16 mouse cellular contexts compared by ENCODE assay signal in genomic region chr7:51626451-51627000, GRCm38 (mm10). TPM values are rescaled to one million over a fixed set of nuclear protein-coding genes. Genes with fewer than 3 reads are reported as not detected.
DNase-seq lines count a peak whose midpoint lies in the region; ATAC-seq and TF ChIP-seq lines count a peak whose summit lies in the region.
"Had no signal": no experiment of that assay in that cellular context is flagged by ENCODE, and none has a peak within 500 bp of the region (broad histone marks: within the 10 kb centered on the region; RNA-seq: fewer than 3 reads in every experiment).

No protein-coding gene starts in this region.

- no peak overlapping the region for H3K27ac ChIP-seq in limb, embryonic 12.5 days
- H3K27ac ChIP-seq in limb, embryonic 10.5 days = no peak overlapping the region
- peak overlapping the region; percentile 84 for H3K27ac ChIP-seq in forebrain, postnatal 0 days (ENCODE audit: low read depth, low read length)
- H3K27ac ChIP-seq in limb, embryonic 14.5 days (replicated peaks; ENCODE audit: low read depth, low read length) = no peak overlapping the region
- peak overlapping the region; percentile 97 for H3K27ac ChIP-seq in neural tube, embryonic 14.5 days (ENCODE audit: low read depth, low read length)
- H3K27ac ChIP-seq: embryonic facial prominence, embryonic 13.5 days; heart, adult 2 months; liver, embryonic 14.5 days; macrophage had no signal

- no peak for TF ChIP-seq POLR2A in limb, embryonic 14.5 days (IDR thresholded peaks at IDR 0.05; ENCODE audit: borderline replicate concordance, extremely low read depth, insufficient read depth, insufficient read length)

- no peaks in the 10 kb centered on the region for H3K36me3 ChIP-seq in limb, embryonic 12.5 days
- H3K36me3 ChIP-seq in limb, embryonic 10.5 days = no peaks in the 10 kb centered on the region
- H3K36me3 ChIP-seq in forebrain, postnatal 0 days (ENCODE audit: insufficient read depth) = no peaks in the 10 kb centered on the region
- H3K36me3 ChIP-seq in limb, embryonic 14.5 days (ENCODE audit: control insufficient read depth, insufficient read depth, low read length) = no peaks in the 10 kb centered on the region
- no peaks in the 10 kb centered on the region for H3K36me3 ChIP-seq in neural tube, embryonic 14.5 days (ENCODE audit: control insufficient read depth, insufficient read depth, low read length)
- H3K36me3 ChIP-seq: embryonic facial prominence, embryonic 13.5 days had no signal

- H3K9me3 ChIP-seq in limb, embryonic 12.5 days = no peaks in the 10 kb centered on the region
- no peaks in the 10 kb centered on the region for H3K9me3 ChIP-seq in limb, embryonic 10.5 days (replicated peaks)
- H3K9me3 ChIP-seq in forebrain, postnatal 0 days (ENCODE audit: low read length) = no peaks in the 10 kb centered on the region
- no peaks in the 10 kb centered on the region for H3K9me3 ChIP-seq in limb, embryonic 14.5 days (ENCODE audit: control insufficient read depth, low read length)
- no peaks in the 10 kb centered on the region for H3K9me3 ChIP-seq in neural tube, embryonic 14.5 days (ENCODE audit: control insufficient read depth, low read length)
- H3K9me3 ChIP-seq: embryonic facial prominence, embryonic 13.5 days had no signal

- 2% methylated on average over 16 of the region's 16 CpGs for WGBS in limb, embryonic 12.5 days
- WGBS in limb, embryonic 10.5 days = 1% methylated on average over 16 of the region's 16 CpGs
- 5% methylated on average over 16 of the region's 16 CpGs for WGBS in forebrain, postnatal 0 days
- 7% methylated on average over 16 of the region's 16 CpGs for WGBS in limb, embryonic 14.5 days
- WGBS in neural tube, embryonic 14.5 days = 1% methylated on average over 16 of the region's 16 CpGs

- peak overlapping the region; percentile 36; the same call in 1 of the 2 replicates for H3K4me2 ChIP-seq in limb, embryonic 12.5 days
- peak overlapping the region; percentile 52 for H3K4me2 ChIP-seq in forebrain, postnatal 0 days (ENCODE audit: low read depth)
- H3K4me2 ChIP-seq in limb, embryonic 14.5 days (replicated peaks; ENCODE audit: low read depth, low read length, severe bottlenecking) = 0 out of 2 replicates have a peak overlapping the region, but pooled peaks have one; percentile 23
- peak overlapping the region; percentile 79 for H3K4me2 ChIP-seq in neural tube, embryonic 14.5 days (ENCODE audit: low read depth, low read length)

- peaks cover 16% of the 10 kb centered on the region for H3K4me1 ChIP-seq in limb, embryonic 12.5 days (replicated peaks)
- peaks cover 11% of the 10 kb centered on the region for H3K4me1 ChIP-seq in limb, embryonic 10.5 days
- no peaks in the 10 kb centered on the region; the same call in 1 of the 2 replicates for H3K4me1 ChIP-seq in forebrain, postnatal 0 days (ENCODE audit: insufficient read depth)
- H3K4me1 ChIP-seq in limb, embryonic 14.5 days (ENCODE audit: control insufficient read depth, insufficient read depth, low read length) = 0 out of 2 replicates have a peak, but pooled peaks cover 7% of the 10 kb centered on the region
- H3K4me1 ChIP-seq in neural tube, embryonic 14.5 days (ENCODE audit: control insufficient read depth, insufficient read depth, low read length) = no peaks in the 10 kb centered on the region

- no peak for TF ChIP-seq CTCF in forebrain, postnatal 0 days (IDR thresholded peaks at IDR 0.05; ENCODE audit: low read depth)

- DNase-seq in limb, embryonic 10.5 days (ENCODE audit: low spot score) = no peak
- DNase-seq in forebrain, postnatal 0 days = peak; percentile 75
- DNase-seq in limb, embryonic 14.5 days (ENCODE audit: low spot score) = no peak
- no peak for DNase-seq in right cerebral cortex, postnatal 10 days (ENCODE audit: low spot score in 2 of 2)
- no peak for DNase-seq in cerebellum, postnatal 4 days (ENCODE audit: low spot score in 2 of 2)
- no peak for DNase-seq in thymus, adult 18-20 months
- DNase-seq: cerebellum, adult 2 months; heart, adult 2 months; heart, postnatal 36 days; kidney, adult 2 months had no signal

- H3K27me3 ChIP-seq in limb, embryonic 12.5 days = peaks cover 77% of the 10 kb centered on the region
- H3K27me3 ChIP-seq in limb, embryonic 10.5 days (ENCODE audit: low read depth, poor library complexity, severe bottlenecking) = peaks cover 98% of the 10 kb centered on the region
- H3K27me3 ChIP-seq in forebrain, postnatal 0 days (ENCODE audit: insufficient read depth, low read length) = peaks cover 9% of the 10 kb centered on the region
- H3K27me3 ChIP-seq in limb, embryonic 14.5 days (ENCODE audit: control insufficient read depth, insufficient read depth, low read length) = peaks cover 62% of the 10 kb centered on the region
- peaks cover 8% of the 10 kb centered on the region for H3K27me3 ChIP-seq in neural tube, embryonic 14.5 days (ENCODE audit: control insufficient read depth, insufficient read depth, low read length)

- no peak for ATAC-seq in limb, embryonic 12.5 days (ENCODE audit: insufficient number of reproducible peaks, insufficient read depth, low FRiP score, low TSS enrichment, low read depth)
- ATAC-seq in forebrain, postnatal 0 days = no peak
- ATAC-seq in limb, embryonic 14.5 days (ENCODE audit: low FRiP score, low read depth) = no peak
- ATAC-seq in neural tube, embryonic 14.5 days (ENCODE audit: low read depth) = no peak

- H3K4me3 ChIP-seq in limb, embryonic 12.5 days (replicated peaks) = no peak overlapping the region
- no peak overlapping the region for H3K4me3 ChIP-seq in limb, embryonic 10.5 days
- peak overlapping the region; percentile 41 for H3K4me3 ChIP-seq in forebrain, postnatal 0 days (ENCODE audit: low read depth, low read length)
- no peak overlapping the region for H3K4me3 ChIP-seq in limb, embryonic 14.5 days (replicated peaks; ENCODE audit: low read length)
- peak overlapping the region; percentile 48 for H3K4me3 ChIP-seq in neural tube, embryonic 14.5 days (ENCODE audit: low read depth, low read length)
- H3K4me3 ChIP-seq: embryonic facial prominence, embryonic 13.5 days; heart, adult 2 months had no signal

- no peak overlapping the region for H3K9ac ChIP-seq in limb, embryonic 12.5 days (replicated peaks)
- peak overlapping the region; percentile 57 for H3K9ac ChIP-seq in forebrain, postnatal 0 days
- no peak overlapping the region for H3K9ac ChIP-seq in limb, embryonic 14.5 days (ENCODE audit: low read depth, low read length, severe bottlenecking)
- H3K9ac ChIP-seq in neural tube, embryonic 14.5 days (replicated peaks; ENCODE audit: low read depth, low read length) = peak overlapping the region; percentile 89
- H3K9ac ChIP-seq: embryonic facial prominence, embryonic 13.5 days; liver, embryonic 14.5 days had no signal

RNA-seq across cellular contexts. Expression of gene Slc17a6, which starts 4.7 kb away (rescaled TPM):
- polyA plus RNA-seq in limb, embryonic 12.5 days (2016; fragmentation: Nextera tagmentation; extraction: Ambion mirVana) = 0.12 and 0.20 TPM in 2 replicates
- polyA plus RNA-seq in limb, embryonic 10.5 days (2016; fragmentation: Nextera tagmentation; extraction: Ambion mirVana) = not detected in 2 replicates
- 66.2 and 92.0 TPM in 2 replicates for total RNA-seq in forebrain, postnatal 0 days (2014; rRNA removed)
- 27.8 and 54.8 TPM in 2 replicates for polyA plus RNA-seq in forebrain, postnatal 0 days (2015; fragmentation: Nextera tagmentation; extraction: Ambion mirVana)
- 0.69 and 1.00 TPM in 2 replicates for polyA plus RNA-seq in limb, embryonic 14.5 days (2012; rRNA removed)
- polyA plus RNA-seq in limb, embryonic 14.5 days (2014; fragmentation: Nextera tagmentation; extraction: Ambion mirVana) = 0.55 and 0.87 TPM in 2 replicates
- 120 and 139 TPM in 2 replicates for polyA plus RNA-seq in neural tube, embryonic 14.5 days (2014; fragmentation: Nextera tagmentation; extraction: Ambion mirVana)
- total RNA-seq: gastrocnemius, adult 18-20 months; heart, adult 2 months; heart, postnatal 36 days had no signal
- polyA plus RNA-seq: heart, adult 2 months; kidney, adult 2 months; liver, embryonic 14.5 days; macrophage had no signal

Comparison
In these comparisons a context has a peak if more than half of its experiments do, and no peak if none do; other contexts are left out.
1. H3K27ac ChIP-seq: peak in forebrain, postnatal 0 days (single experiment) and neural tube, embryonic 14.5 days (single experiment); none in limb, embryonic 12.5 days (single experiment), limb, embryonic 10.5 days (single experiment) and limb, embryonic 14.5 days (single experiment).
2. H3K4me2 ChIP-seq: peak in every context shown above with its lines; median percentile 79 in neural tube, embryonic 14.5 days; 52 in forebrain, postnatal 0 days; 36 in limb, embryonic 12.5 days; 23 in limb, embryonic 14.5 days.
3. H3K4me3 ChIP-seq: peak in forebrain, postnatal 0 days (single experiment) and neural tube, embryonic 14.5 days (single experiment); none in limb, embryonic 12.5 days (single experiment), limb, embryonic 10.5 days (single experiment) and limb, embryonic 14.5 days (single experiment).
4. H3K9ac ChIP-seq: peak in forebrain, postnatal 0 days (single experiment) and neural tube, embryonic 14.5 days (single experiment); none in limb, embryonic 12.5 days (single experiment) and limb, embryonic 14.5 days (single experiment).
5. RNA of gene Slc17a6, which starts 4.7 kb away (polyA plus RNA-seq): 120 to 139 TPM in neural tube, embryonic 14.5 days and 27.8 to 54.8 TPM in forebrain, postnatal 0 days; 0.55 to 1.00 TPM in limb, embryonic 14.5 days, 0.12 to 0.20 TPM in limb, embryonic 12.5 days and not detected in limb, embryonic 10.5 days; every median in the first group is over 10 times any median in the second.